Mouse (Mus musculus): ENCODE results near the gene Polr1e. TPM values are rescaled to one million over a fixed set of nuclear protein-coding genes. Genes with fewer than 3 reads are reported as not detected.

Polr1e gene
- polyA plus RNA-seq, 1 experiment from 2014 or later = 44.9 TPM

- peak; percentile 0; the same call in 1 of the 2 replicates for ATAC-seq
Measured at GRCm38 (mm10) chr4:45011581-45012104, 6.7 kb upstream of the Polr1e start.

GRCm38 (mm10) chr4:45012105-45012975, 6.0 kb upstream of the Polr1e start, which contains the start of gene Zbtb5:
Gene Zbtb5 (minus strand): TSS chr4:45012412.
- H3K4me3 ChIP-seq = peak within 1 kb of the TSS; percentile 92
- peak within 1 kb of the TSS; percentile 95 for H3K9ac ChIP-seq
- H3K4me1 ChIP-seq = peaks cover 40% of the 10 kb centered on the region
- peak within 1 kb of the TSS; percentile 89 for H3K4me2 ChIP-seq
- ATAC-seq = peak; percentile 96
- H3K27me3 ChIP-seq (replicated peaks) = no peaks in the 10 kb centered on the region
- H3K36me3 ChIP-seq = no peaks in the 10 kb centered on the region
- H3K9me3 ChIP-seq (replicated peaks) = no peaks in the 10 kb centered on the region
- H3K27ac ChIP-seq = peak within 1 kb of the TSS; percentile 99
- WGBS (ENCODE audit: insufficient replicate concordance) = under 1% methylated on average over 62 of the region's 63 CpGs

More at GRCm38 (mm10) chr4:45011581-45012104, 6.7 kb upstream of the Polr1e start:
- Histone ChIP-seq H3K4me3 (peak overlapping the region; percentile 92), H3K27me3 (replicated peaks) (no peaks in the 10 kb centered on the region), H3K4me1 (peaks cover 44% of the 10 kb centered on the region), H3K9ac (peak overlapping the region; percentile 95), H3K9me3 (replicated peaks) (no peaks in the 10 kb centered on the region), H3K36me3 (no peaks in the 10 kb centered on the region), H3K27ac (peak overlapping the region; percentile 99), H3K4me2 (peak overlapping the region; percentile 78)
- WGBS (ENCODE audit: insufficient replicate concordance) = 0% methylated on average over 31 of the region's 31 CpGs

- no peaks in the 10 kb centered on the region for H3K36me3 ChIP-seq
- H3K4me3 ChIP-seq = peak overlapping the region; percentile 71
- H3K4me1 ChIP-seq = peaks cover 43% of the 10 kb centered on the region
- H3K4me2 ChIP-seq = peak overlapping the region; percentile 89
- H3K9me3 ChIP-seq (replicated peaks) = no peaks in the 10 kb centered on the region
- H3K9ac ChIP-seq = peak overlapping the region; percentile 80
- H3K27me3 ChIP-seq (replicated peaks) = no peaks in the 10 kb centered on the region
- WGBS (ENCODE audit: insufficient replicate concordance) = 1% methylated on average over 13 of the region's 13 CpGs
- H3K27ac ChIP-seq = peak overlapping the region; percentile 97
- ATAC-seq = no peak
Measured at GRCm38 (mm10) chr4:45013031-45013431, 5.4 kb upstream of the Polr1e start.

DNA sequence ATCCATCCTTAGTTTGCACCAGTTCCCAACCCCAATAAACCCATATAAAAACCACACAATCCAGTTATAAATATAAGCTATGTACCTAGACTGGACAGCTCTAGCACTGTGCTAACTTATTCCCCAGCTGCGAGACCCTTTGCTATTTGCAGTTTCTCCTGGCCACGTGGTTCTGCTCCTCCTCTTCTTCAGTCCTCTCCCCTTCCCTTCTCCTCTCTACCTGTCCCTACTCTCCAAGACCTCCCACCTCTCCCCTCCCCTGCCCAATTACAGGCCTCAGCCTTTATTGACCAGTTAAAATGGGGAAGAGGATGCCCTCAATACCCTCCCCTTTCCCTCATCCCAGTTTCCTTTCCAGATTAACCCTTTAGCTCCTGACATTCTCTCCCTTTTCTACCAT, 4.8 kb upstream of the Polr1e start:
- Histone ChIP-seq H3K36me3 (no peaks in the 10 kb centered on the region), H3K4me2 (peak overlapping the region; percentile 89), H3K9ac (peak overlapping the region; percentile 80), H3K27me3 (replicated peaks) (no peaks in the 10 kb centered on the region), H3K9me3 (replicated peaks) (no peaks in the 10 kb centered on the region), H3K4me3 (peak overlapping the region; percentile 71), H3K4me1 (peaks cover 47% of the 10 kb centered on the region), H3K27ac (peak overlapping the region; percentile 97)
- ATAC-seq = no peak
- WGBS (ENCODE audit: insufficient replicate concordance) = 9% methylated on average over 2 of the region's 2 CpGs

DNA sequence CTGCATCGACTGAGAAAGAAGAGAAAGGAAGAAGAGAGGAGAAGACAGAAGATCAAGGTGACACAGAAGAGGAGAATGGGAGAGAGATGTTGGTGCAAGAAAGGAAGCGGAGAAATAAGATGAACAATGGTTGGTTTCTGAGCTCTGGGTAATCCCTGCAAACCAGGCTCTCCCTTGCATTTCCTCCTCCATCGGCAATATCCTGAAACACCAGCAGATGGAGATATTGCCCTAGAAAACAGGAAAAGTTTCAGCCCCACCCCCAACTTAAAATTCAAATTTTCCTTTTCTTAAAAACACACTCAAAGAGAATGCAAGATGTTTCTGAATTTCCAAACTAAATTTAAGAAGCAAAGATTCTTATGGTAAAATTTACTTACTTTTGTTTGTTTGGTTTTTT, 2.8 kb upstream of the Polr1e start:
- Histone ChIP-seq H3K27me3 (replicated peaks) (no peaks in the 10 kb centered on the region), H3K9ac (no peak overlapping the region), H3K4me1 (peaks cover 50% of the 10 kb centered on the region), H3K4me2 (no peak overlapping the region), H3K27ac (no peak overlapping the region), H3K36me3 (peaks cover 2% of the 10 kb centered on the region; the same call in 1 of the 2 replicates), H3K4me3 (no peak overlapping the region), H3K9me3 (replicated peaks) (no peaks in the 10 kb centered on the region)
- ATAC-seq = no peak
- WGBS (ENCODE audit: insufficient replicate concordance) = 12% methylated on average over 3 of the region's 3 CpGs

DNA sequence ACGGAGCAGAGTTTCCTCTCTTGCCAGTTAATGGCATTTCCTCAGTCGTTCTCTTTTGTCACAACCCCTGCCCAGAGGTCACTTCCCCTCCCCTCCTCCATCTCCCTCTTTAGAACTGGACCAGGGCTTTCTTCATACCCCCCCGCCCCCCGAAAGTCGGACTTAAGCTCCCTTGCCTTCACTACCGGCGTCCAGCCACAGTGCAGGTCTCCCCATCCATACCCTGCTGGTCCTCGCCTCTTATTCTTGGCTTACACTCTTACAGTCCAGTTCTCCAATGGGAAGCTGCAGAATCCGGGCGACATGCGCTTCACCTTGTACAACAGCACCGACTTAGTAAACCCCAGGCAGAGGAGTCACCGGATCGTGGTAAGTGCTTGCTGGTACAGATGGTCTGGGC, 626 bp downstream of the Polr1e start:
- Histone ChIP-seq H3K9me3 (replicated peaks) (no peaks in the 10 kb centered on the region), H3K9ac (peak overlapping the region; percentile 79), H3K36me3 (peaks cover 35% of the 10 kb centered on the region), H3K27me3 (replicated peaks) (no peaks in the 10 kb centered on the region), H3K27ac (0 out of 2 replicates have a peak overlapping the region, but pooled peaks have one; percentile 40), H3K4me2 (peak overlapping the region; percentile 97), H3K4me3 (peak overlapping the region; percentile 82), H3K4me1 (peaks cover 42% of the 10 kb centered on the region)
- WGBS (ENCODE audit: insufficient replicate concordance) = under 1% methylated on average over 14 of the region's 14 CpGs
- ATAC-seq = no peak; the same call in 1 of the 2 replicates

- no peak for ATAC-seq
- H3K9me3 ChIP-seq (replicated peaks) = no peaks in the 10 kb centered on the region
- no peaks in the 10 kb centered on the region for H3K4me1 ChIP-seq
- peaks cover 93% of the 10 kb centered on the region for H3K36me3 ChIP-seq
- H3K27me3 ChIP-seq (replicated peaks) = no peaks in the 10 kb centered on the region
- H3K27ac ChIP-seq = no peak overlapping the region
- H3K4me2 ChIP-seq = no peak overlapping the region
- WGBS (ENCODE audit: insufficient replicate concordance) = 85% methylated on average over 4 of the region's 4 CpGs
- H3K9ac ChIP-seq = no peak overlapping the region
- no peak overlapping the region for H3K4me3 ChIP-seq
Measured at GRCm38 (mm10) chr4:45026459-45026858, 8.1 kb downstream of the Polr1e start.

DNA sequence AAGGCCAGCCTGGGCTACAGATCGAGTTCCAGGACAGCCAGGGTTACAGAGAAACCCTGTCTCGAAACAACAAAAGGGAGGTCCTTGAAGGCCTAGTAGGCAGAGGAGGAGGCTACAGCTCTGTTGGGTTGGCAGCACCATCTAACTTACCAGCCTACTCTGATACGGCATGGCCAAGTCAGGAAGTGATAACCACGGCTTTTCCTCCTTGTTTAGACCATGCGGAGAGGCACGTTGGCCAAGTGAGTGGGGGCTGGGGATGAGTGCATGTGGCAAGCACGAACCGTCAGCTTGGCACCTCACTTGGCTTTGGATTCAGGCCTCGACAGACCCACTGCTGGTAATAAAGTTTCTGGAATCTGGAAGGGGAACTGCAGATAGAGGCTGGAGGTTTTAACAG, 14.2 kb downstream of the Polr1e start:
- Histone ChIP-seq H3K9me3 (replicated peaks) (no peaks in the 10 kb centered on the region), H3K4me2 (no peak overlapping the region), H3K4me3 (no peak overlapping the region), H3K4me1 (peaks cover 8% of the 10 kb centered on the region), H3K36me3 (peaks cover 89% of the 10 kb centered on the region), H3K9ac (no peak overlapping the region), H3K27ac (no peak overlapping the region), H3K27me3 (replicated peaks) (no peaks in the 10 kb centered on the region)
- WGBS (ENCODE audit: insufficient replicate concordance) = 51% methylated on average over 9 of the region's 9 CpGs
- no peak for ATAC-seq

- H3K36me3 ChIP-seq = peaks cover 66% of the 10 kb centered on the region
- H3K4me1 ChIP-seq = peaks cover 8% of the 10 kb centered on the region
- H3K9ac ChIP-seq = no peak overlapping the region
- no peak for ATAC-seq
- H3K9me3 ChIP-seq (replicated peaks) = no peaks in the 10 kb centered on the region
- no peak overlapping the region for H3K4me2 ChIP-seq
- H3K27ac ChIP-seq = no peak overlapping the region
- WGBS (ENCODE audit: insufficient replicate concordance) = 70% methylated on average over 16 of the region's 16 CpGs
- no peak overlapping the region for H3K4me3 ChIP-seq
- no peaks in the 10 kb centered on the region for H3K27me3 ChIP-seq (replicated peaks)
Measured at GRCm38 (mm10) chr4:45034693-45035628, 16.6 kb downstream of the Polr1e start.

- no peak for ATAC-seq
- WGBS (ENCODE audit: insufficient replicate concordance) = 57% methylated on average over 10 of the region's 10 CpGs
Measured at GRCm38 (mm10) chr4:45036048-45036447, 17.7 kb downstream of the Polr1e start.

DNA sequence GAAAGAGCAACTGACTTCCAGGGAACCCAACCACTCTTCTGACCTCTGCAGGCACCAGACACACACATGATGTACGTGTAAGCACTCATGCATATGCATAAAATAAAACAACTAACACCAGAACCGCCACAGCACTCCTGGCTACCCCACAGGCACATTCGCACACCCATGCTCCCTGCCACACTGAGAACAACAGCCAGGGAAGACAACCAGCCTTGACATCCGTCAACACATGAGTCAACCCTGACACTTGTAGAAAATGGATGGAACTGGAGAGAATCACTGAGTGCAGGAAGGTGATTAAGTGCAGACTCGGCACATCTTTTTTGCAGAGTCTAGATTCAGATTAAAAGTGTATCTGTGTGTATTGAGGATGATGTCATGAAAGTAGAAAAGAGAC, 18.2 kb downstream of the Polr1e start:
- Histone ChIP-seq H3K27ac (no peak overlapping the region), H3K27me3 (replicated peaks) (no peaks in the 10 kb centered on the region), H3K4me2 (no peak overlapping the region), H3K36me3 (peaks cover 58% of the 10 kb centered on the region), H3K9ac (no peak overlapping the region), H3K9me3 (replicated peaks) (no peaks in the 10 kb centered on the region), H3K4me1 (peaks cover 8% of the 10 kb centered on the region), H3K4me3 (no peak overlapping the region)
- 67% methylated on average over 5 of the region's 5 CpGs for WGBS (ENCODE audit: insufficient replicate concordance)
- no peak for ATAC-seq

More at GRCm38 (mm10) chr4:45036048-45036447, 17.7 kb downstream of the Polr1e start:
- peaks cover 58% of the 10 kb centered on the region for H3K36me3 ChIP-seq
- H3K27me3 ChIP-seq (replicated peaks) = no peaks in the 10 kb centered on the region
- H3K4me2 ChIP-seq = no peak overlapping the region
- H3K9me3 ChIP-seq (replicated peaks) = no peaks in the 10 kb centered on the region
- no peak overlapping the region for H3K27ac ChIP-seq
- no peak overlapping the region for H3K9ac ChIP-seq
- H3K4me3 ChIP-seq = no peak overlapping the region
- peaks cover 8% of the 10 kb centered on the region for H3K4me1 ChIP-seq

Measured in liver, embryonic 12.5 days (tissue).